Mouse (Mus musculus): ENCODE measurements around the gene Cct6b. TPM values are rescaled to one million over a fixed set of nuclear protein-coding genes. Genes with fewer than 3 reads are reported as not detected.
"Not testable (repeated sequence)": the region's sequence is repeated elsewhere in the genome, so short reads cannot be mapped to it uniquely, and the experiment has no call there.

The Cct6b gene
- polyA plus RNA-seq, 1 experiment from 2014 or later = 0.28 TPM

GRCm38 (mm10) chr11:82726862-82727261 is 37.3 kb downstream of the Cct6b start:
- DNase-seq (ENCODE audit: low spot score) (no peak), ATAC-seq (replicated peaks; ENCODE audit: low FRiP score, low TSS enrichment, low read depth) (no peak)
- Histone ChIP-seq H3K9me3 (ENCODE audit: control insufficient read depth, low read length) (0 out of 2 replicates have a peak, but pooled peaks cover 2% of the 10 kb centered on the region), H3K36me3 (ENCODE audit: control insufficient read depth, insufficient read depth, low read length) (no peaks in the 10 kb centered on the region), H3K4me3 (ENCODE audit: low read depth, low read length) (no peak overlapping the region), H3K9ac (ENCODE audit: low read length) (no peak overlapping the region), H3K4me1 (replicated peaks; ENCODE audit: control insufficient read depth, insufficient read depth, low read length) (no peaks in the 10 kb centered on the region), H3K27me3 (replicated peaks; ENCODE audit: control insufficient read depth, insufficient read depth, low read length) (no peaks in the 10 kb centered on the region), H3K27ac (ENCODE audit: low read depth) (no peak overlapping the region), H3K4me2 (ENCODE audit: low read length) (no peak overlapping the region)
- WGBS = 95% methylated on average over 2 of the region's 2 CpGs

- WGBS = 82% methylated on average over 12 of the region's 12 CpGs
- no peak for ATAC-seq (replicated peaks; ENCODE audit: low FRiP score, low TSS enrichment, low read depth)
Measured at GRCm38 (mm10) chr11:82719294-82719693, 44.8 kb downstream of the Cct6b start.

GRCm38 (mm10) chr11:82712681-82713080 is 51.4 kb downstream of the Cct6b start:
- no peak for DNase-seq (ENCODE audit: low spot score)
- no peaks in the 10 kb centered on the region for H3K27me3 ChIP-seq (replicated peaks; ENCODE audit: control insufficient read depth, insufficient read depth, low read length)
- no peaks in the 10 kb centered on the region for H3K4me1 ChIP-seq (replicated peaks; ENCODE audit: control insufficient read depth, insufficient read depth, low read length)
- 84% methylated on average over 3 of the region's 3 CpGs for WGBS
- no peak overlapping the region for H3K27ac ChIP-seq (ENCODE audit: low read depth)
- ATAC-seq (replicated peaks; ENCODE audit: low FRiP score, low TSS enrichment, low read depth) = no peak
- H3K4me2 ChIP-seq (ENCODE audit: low read length) = no peak overlapping the region
- H3K9me3 ChIP-seq (ENCODE audit: control insufficient read depth, low read length) = no peaks in the 10 kb centered on the region
- H3K36me3 ChIP-seq (ENCODE audit: control insufficient read depth, insufficient read depth, low read length) = no peaks in the 10 kb centered on the region
- H3K9ac ChIP-seq (ENCODE audit: low read length) = no peak overlapping the region
- H3K4me3 ChIP-seq (ENCODE audit: low read depth, low read length) = no peak overlapping the region

More at GRCm38 (mm10) chr11:82719294-82719693, 44.8 kb downstream of the Cct6b start:
- Histone ChIP-seq H3K4me2 (ENCODE audit: low read length) (no peak overlapping the region), H3K9me3 (ENCODE audit: control insufficient read depth, low read length) (no peaks in the 10 kb centered on the region), H3K4me1 (replicated peaks; ENCODE audit: control insufficient read depth, insufficient read depth, low read length) (no peaks in the 10 kb centered on the region), H3K4me3 (ENCODE audit: low read depth, low read length) (no peak overlapping the region), H3K27me3 (replicated peaks; ENCODE audit: control insufficient read depth, insufficient read depth, low read length) (no peaks in the 10 kb centered on the region), H3K36me3 (ENCODE audit: control insufficient read depth, insufficient read depth, low read length) (no peaks in the 10 kb centered on the region), H3K9ac (ENCODE audit: low read length) (no peak overlapping the region), H3K27ac (ENCODE audit: low read depth) (no peak overlapping the region)
- DNase-seq (ENCODE audit: low spot score) = no peak

GRCm38 (mm10) chr11:82708934-82709333 is 55.2 kb downstream of the Cct6b start:
- H3K27ac ChIP-seq (ENCODE audit: low read depth) = no peak overlapping the region
- H3K9ac ChIP-seq (ENCODE audit: low read length) = no peak overlapping the region
- DNase-seq (ENCODE audit: low spot score) (no peak), ATAC-seq (replicated peaks; ENCODE audit: low FRiP score, low TSS enrichment, low read depth) (no peak)
- no peaks in the 10 kb centered on the region for H3K27me3 ChIP-seq (replicated peaks; ENCODE audit: control insufficient read depth, insufficient read depth, low read length)
- H3K9me3 ChIP-seq (ENCODE audit: control insufficient read depth, low read length) = no peaks in the 10 kb centered on the region
- H3K4me3 ChIP-seq (ENCODE audit: low read depth, low read length) = no peak overlapping the region
- no peaks in the 10 kb centered on the region for H3K4me1 ChIP-seq (replicated peaks; ENCODE audit: control insufficient read depth, insufficient read depth, low read length)
- 76% methylated on average over 4 of the region's 4 CpGs for WGBS
- H3K36me3 ChIP-seq (ENCODE audit: control insufficient read depth, insufficient read depth, low read length) = no peaks in the 10 kb centered on the region
- no peak overlapping the region for H3K4me2 ChIP-seq (ENCODE audit: low read length)

- Histone ChIP-seq H3K27ac (ENCODE audit: low read depth) (no peak overlapping the region), H3K4me3 (ENCODE audit: low read depth, low read length) (no peak overlapping the region), H3K27me3 (replicated peaks; ENCODE audit: control insufficient read depth, insufficient read depth, low read length) (no peaks in the 10 kb centered on the region), H3K36me3 (ENCODE audit: control insufficient read depth, insufficient read depth, low read length) (no peaks in the 10 kb centered on the region), H3K9ac (ENCODE audit: low read length) (no peak overlapping the region), H3K4me2 (ENCODE audit: low read length) (no peak overlapping the region), H3K4me1 (replicated peaks; ENCODE audit: control insufficient read depth, insufficient read depth, low read length) (no peaks in the 10 kb centered on the region), H3K9me3 (ENCODE audit: control insufficient read depth, low read length) (no peaks in the 10 kb centered on the region)
- DNase-seq (ENCODE audit: low spot score) (no peak), ATAC-seq (replicated peaks; ENCODE audit: low FRiP score, low TSS enrichment, low read depth) (no peak)
- 64% methylated on average over 6 of the region's 6 CpGs for WGBS
Measured at GRCm38 (mm10) chr11:82705082-82705481, 59.0 kb downstream of the Cct6b start.

- WGBS = 87% methylated on average over 11 of the region's 11 CpGs
- no peak overlapping the region for H3K9ac ChIP-seq (ENCODE audit: low read length)
- H3K4me2 ChIP-seq (ENCODE audit: low read length) = no peak overlapping the region
- H3K36me3 ChIP-seq (ENCODE audit: control insufficient read depth, insufficient read depth, low read length) = no peaks in the 10 kb centered on the region
- DNase-seq (ENCODE audit: low spot score) (no peak), ATAC-seq (replicated peaks; ENCODE audit: low FRiP score, low TSS enrichment, low read depth) (no peak)
- H3K4me1 ChIP-seq (replicated peaks; ENCODE audit: control insufficient read depth, insufficient read depth, low read length) = no peaks in the 10 kb centered on the region
- H3K27me3 ChIP-seq (replicated peaks; ENCODE audit: control insufficient read depth, insufficient read depth, low read length) = no peaks in the 10 kb centered on the region
- no peaks in the 10 kb centered on the region for H3K9me3 ChIP-seq (ENCODE audit: control insufficient read depth, low read length)
- H3K27ac ChIP-seq (ENCODE audit: low read depth) = no peak overlapping the region
- H3K4me3 ChIP-seq (ENCODE audit: low read depth, low read length) = no peak overlapping the region
Measured at GRCm38 (mm10) chr11:82699865-82700410, 64.2 kb downstream of the Cct6b start.

- H3K9ac ChIP-seq (ENCODE audit: low read length) = no peak overlapping the region
- H3K36me3 ChIP-seq (ENCODE audit: control insufficient read depth, insufficient read depth, low read length) = no peaks in the 10 kb centered on the region
- ATAC-seq (replicated peaks; ENCODE audit: low FRiP score, low TSS enrichment, low read depth) (no peak), DNase-seq (ENCODE audit: low spot score) (no peak)
- H3K27me3 ChIP-seq (replicated peaks; ENCODE audit: control insufficient read depth, insufficient read depth, low read length) = no peaks in the 10 kb centered on the region
- no peaks in the 10 kb centered on the region for H3K9me3 ChIP-seq (ENCODE audit: control insufficient read depth, low read length)
- WGBS = 52% methylated on average over 7 of the region's 7 CpGs
- no peaks in the 10 kb centered on the region for H3K4me1 ChIP-seq (replicated peaks; ENCODE audit: control insufficient read depth, insufficient read depth, low read length)
- H3K4me2 ChIP-seq (ENCODE audit: low read length) = no peak overlapping the region
- H3K4me3 ChIP-seq (ENCODE audit: low read depth, low read length) = no peak overlapping the region
- H3K27ac ChIP-seq (ENCODE audit: low read depth) = no peak overlapping the region
Measured at GRCm38 (mm10) chr11:82695930-82696329, 68.2 kb downstream of the Cct6b start.

GRCm38 (mm10) chr11:82694947-82695346 is 69.2 kb downstream of the Cct6b start:
- not testable (repeated sequence) for H3K9me3 ChIP-seq (ENCODE audit: control insufficient read depth, low read length); H3K27ac ChIP-seq (ENCODE audit: low read depth); DNase-seq (ENCODE audit: low spot score); H3K4me2 ChIP-seq (ENCODE audit: low read length); H3K4me3 ChIP-seq (ENCODE audit: low read depth, low read length); H3K27me3 ChIP-seq (replicated peaks; ENCODE audit: control insufficient read depth, insufficient read depth, low read length); H3K36me3 ChIP-seq (ENCODE audit: control insufficient read depth, insufficient read depth, low read length); H3K9ac ChIP-seq (ENCODE audit: low read length); ATAC-seq (replicated peaks; ENCODE audit: low FRiP score, low TSS enrichment, low read depth); H3K4me1 ChIP-seq (replicated peaks; ENCODE audit: control insufficient read depth, insufficient read depth, low read length)

- no peaks in the 10 kb centered on the region for H3K36me3 ChIP-seq (ENCODE audit: control insufficient read depth, insufficient read depth, low read length)
- DNase-seq (ENCODE audit: low spot score) = no peak
- H3K4me2 ChIP-seq (ENCODE audit: low read length) = no peak overlapping the region
- ATAC-seq (replicated peaks; ENCODE audit: low FRiP score, low TSS enrichment, low read depth) = no peak
- H3K9me3 ChIP-seq (ENCODE audit: control insufficient read depth, low read length) = no peaks in the 10 kb centered on the region
- H3K27me3 ChIP-seq (replicated peaks; ENCODE audit: control insufficient read depth, insufficient read depth, low read length) = no peaks in the 10 kb centered on the region
- H3K4me1 ChIP-seq (replicated peaks; ENCODE audit: control insufficient read depth, insufficient read depth, low read length) = no peaks in the 10 kb centered on the region
- 57% methylated on average over 6 of the region's 6 CpGs for WGBS
- H3K27ac ChIP-seq (ENCODE audit: low read depth) = no peak overlapping the region; the same call in 1 of the 2 replicates
- H3K4me3 ChIP-seq (ENCODE audit: low read depth, low read length) = no peak overlapping the region
- H3K9ac ChIP-seq (ENCODE audit: low read length) = no peak overlapping the region
Measured at GRCm38 (mm10) chr11:82692668-82693067, 71.5 kb downstream of the Cct6b start.

All from intestine, embryonic 14.5 days (tissue).